Mouse (Mus musculus): ENCODE data around the gene Cnnm2. TPM values are rescaled to one million over a fixed set of nuclear protein-coding genes. Genes with fewer than 3 reads are reported as not detected.

Cnnm2 gene
- polyA plus RNA-seq, 2 experiments: 4.8 to 6.7 TPM

DNA sequence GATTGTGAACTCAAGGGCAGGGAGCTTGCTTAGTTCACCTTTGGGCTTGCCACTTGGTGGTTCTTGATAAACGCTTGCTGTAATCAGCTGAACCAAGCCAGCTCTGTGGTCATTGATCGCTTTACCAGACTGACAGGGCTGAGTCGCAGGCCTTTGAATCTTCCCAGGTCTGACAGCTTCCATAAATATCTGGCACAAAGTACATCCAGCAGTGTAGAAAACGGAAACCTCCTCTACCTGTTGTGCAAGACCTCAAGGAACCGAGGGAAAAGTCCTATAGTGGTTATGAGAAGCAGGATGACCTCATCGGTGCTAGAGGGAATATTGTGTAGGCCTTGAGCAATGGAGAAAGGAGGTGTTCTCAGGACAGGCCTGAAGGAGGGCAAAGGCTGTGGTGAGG lies 23.1 kb downstream of the Cnnm2 start:
- TF ChIP-seq POLR2A (IDR thresholded peaks at IDR 0.05; ENCODE audit: borderline replicate concordance, extremely low read depth, insufficient read depth, insufficient read length): no peak
- H3K4me2 ChIP-seq (replicated peaks; ENCODE audit: low read depth, low read length, severe bottlenecking): no peak overlapping the region
- H3K36me3 ChIP-seq (ENCODE audit: control insufficient read depth, insufficient read depth, low read length): no peaks in the 10 kb centered on the region
- H3K9me3 ChIP-seq (ENCODE audit: control insufficient read depth, low read length): no peaks in the 10 kb centered on the region
- no peak overlapping the region for H3K27ac ChIP-seq (replicated peaks; ENCODE audit: low read depth, low read length)
- H3K27me3 ChIP-seq (ENCODE audit: control insufficient read depth, insufficient read depth, low read length): no peaks in the 10 kb centered on the region
- DNase-seq (ENCODE audit: low spot score): no peak
- no peak overlapping the region for H3K4me3 ChIP-seq (replicated peaks; ENCODE audit: low read length)
- no peak overlapping the region for H3K9ac ChIP-seq (ENCODE audit: low read depth, low read length, severe bottlenecking)
- WGBS: 77% methylated on average over 6 of the region's 6 CpGs
- 0 out of 2 replicates have a peak, but pooled peaks cover 4% of the 10 kb centered on the region for H3K4me1 ChIP-seq (ENCODE audit: control insufficient read depth, insufficient read depth, low read length)
- ATAC-seq (ENCODE audit: low FRiP score, low read depth): no peak

DNA sequence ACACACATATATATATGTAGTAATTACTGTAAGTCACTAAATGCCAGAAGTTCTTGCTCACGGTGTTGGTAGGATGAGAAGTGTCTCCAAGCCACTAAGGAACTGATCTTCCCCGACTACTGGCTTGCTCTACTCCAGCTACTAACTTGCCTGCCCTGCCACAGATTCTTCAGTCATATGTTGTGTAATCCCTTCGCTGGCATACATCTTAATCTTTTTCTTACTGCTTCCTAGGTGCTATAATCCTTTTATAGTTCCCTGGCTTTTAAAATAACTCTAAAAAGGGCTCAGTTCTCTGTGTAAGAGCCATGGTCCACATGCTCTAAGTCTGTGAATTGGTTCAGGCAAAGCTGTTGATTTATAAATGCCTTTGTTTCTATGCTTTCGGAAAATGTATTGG lies 24.2 kb downstream of the Cnnm2 start:
- Histone ChIP-seq H3K9ac (ENCODE audit: low read depth, low read length, severe bottlenecking) (no peak overlapping the region), H3K9me3 (ENCODE audit: control insufficient read depth, low read length) (no peaks in the 10 kb centered on the region), H3K36me3 (ENCODE audit: control insufficient read depth, insufficient read depth, low read length) (no peaks in the 10 kb centered on the region), H3K4me2 (replicated peaks; ENCODE audit: low read depth, low read length, severe bottlenecking) (no peak overlapping the region), H3K4me1 (ENCODE audit: control insufficient read depth, insufficient read depth, low read length) (0 out of 2 replicates have a peak, but pooled peaks cover 4% of the 10 kb centered on the region), H3K27me3 (ENCODE audit: control insufficient read depth, insufficient read depth, low read length) (no peaks in the 10 kb centered on the region), H3K27ac (replicated peaks; ENCODE audit: low read depth, low read length) (no peak overlapping the region), H3K4me3 (replicated peaks; ENCODE audit: low read length) (no peak overlapping the region)
- ATAC-seq (ENCODE audit: low FRiP score, low read depth) (no peak), DNase-seq (ENCODE audit: low spot score) (no peak)
- 75% methylated on average over 4 of the region's 4 CpGs for WGBS
- TF ChIP-seq POLR2A (IDR thresholded peaks at IDR 0.05; ENCODE audit: borderline replicate concordance, extremely low read depth, insufficient read depth, insufficient read length): no peak

GRCm38 (mm10) chr19:46789782-46790181 lies 28.4 kb downstream of the Cnnm2 start:
- H3K4me3 ChIP-seq (replicated peaks; ENCODE audit: low read length): no peak overlapping the region
- TF ChIP-seq POLR2A (IDR thresholded peaks at IDR 0.05; ENCODE audit: borderline replicate concordance, extremely low read depth, insufficient read depth, insufficient read length): no peak
- H3K27me3 ChIP-seq (ENCODE audit: control insufficient read depth, insufficient read depth, low read length): no peaks in the 10 kb centered on the region
- H3K27ac ChIP-seq (replicated peaks; ENCODE audit: low read depth, low read length): no peak overlapping the region
- WGBS: 86% methylated on average over 1 of the region's 1 CpGs
- H3K9me3 ChIP-seq (ENCODE audit: control insufficient read depth, low read length): no peaks in the 10 kb centered on the region
- H3K36me3 ChIP-seq (ENCODE audit: control insufficient read depth, insufficient read depth, low read length): no peaks in the 10 kb centered on the region
- DNase-seq (ENCODE audit: low spot score) (no peak), ATAC-seq (ENCODE audit: low FRiP score, low read depth) (no peak)
- H3K4me2 ChIP-seq (replicated peaks; ENCODE audit: low read depth, low read length, severe bottlenecking): no peak overlapping the region
- 0 out of 2 replicates have a peak, but pooled peaks cover 3% of the 10 kb centered on the region for H3K4me1 ChIP-seq (ENCODE audit: control insufficient read depth, insufficient read depth, low read length)
- H3K9ac ChIP-seq (ENCODE audit: low read depth, low read length, severe bottlenecking): no peak overlapping the region

- H3K4me1 ChIP-seq (ENCODE audit: control insufficient read depth, insufficient read depth, low read length): no peaks in the 10 kb centered on the region
- H3K27me3 ChIP-seq (ENCODE audit: control insufficient read depth, insufficient read depth, low read length): no peaks in the 10 kb centered on the region
- ATAC-seq (ENCODE audit: low FRiP score, low read depth): no peak
- 72% methylated on average over 7 of the region's 7 CpGs for WGBS
- no peak overlapping the region for H3K27ac ChIP-seq (replicated peaks; ENCODE audit: low read depth, low read length)
- no peak for DNase-seq (ENCODE audit: low spot score)
- H3K4me2 ChIP-seq (replicated peaks; ENCODE audit: low read depth, low read length, severe bottlenecking): no peak overlapping the region
- no peaks in the 10 kb centered on the region for H3K36me3 ChIP-seq (ENCODE audit: control insufficient read depth, insufficient read depth, low read length)
- H3K9ac ChIP-seq (ENCODE audit: low read depth, low read length, severe bottlenecking): no peak overlapping the region
- no peak overlapping the region for H3K4me3 ChIP-seq (replicated peaks; ENCODE audit: low read length)
- TF ChIP-seq POLR2A (IDR thresholded peaks at IDR 0.05; ENCODE audit: borderline replicate concordance, extremely low read depth, insufficient read depth, insufficient read length): no peak
- no peaks in the 10 kb centered on the region for H3K9me3 ChIP-seq (ENCODE audit: control insufficient read depth, low read length)
Observed at GRCm38 (mm10) chr19:46791360-46791759, 30.0 kb downstream of the Cnnm2 start.

- no peak overlapping the region for H3K27ac ChIP-seq (replicated peaks; ENCODE audit: low read depth, low read length)
- ATAC-seq (ENCODE audit: low FRiP score, low read depth) (no peak), DNase-seq (ENCODE audit: low spot score) (no peak)
- H3K4me3 ChIP-seq (replicated peaks; ENCODE audit: low read length): no peak overlapping the region
- no peaks in the 10 kb centered on the region for H3K27me3 ChIP-seq (ENCODE audit: control insufficient read depth, insufficient read depth, low read length)
- H3K4me1 ChIP-seq (ENCODE audit: control insufficient read depth, insufficient read depth, low read length): no peaks in the 10 kb centered on the region
- no peak for TF ChIP-seq POLR2A (IDR thresholded peaks at IDR 0.05; ENCODE audit: borderline replicate concordance, extremely low read depth, insufficient read depth, insufficient read length)
- no peak overlapping the region for H3K9ac ChIP-seq (ENCODE audit: low read depth, low read length, severe bottlenecking)
- no peaks in the 10 kb centered on the region for H3K9me3 ChIP-seq (ENCODE audit: control insufficient read depth, low read length)
- no peaks in the 10 kb centered on the region for H3K36me3 ChIP-seq (ENCODE audit: control insufficient read depth, insufficient read depth, low read length)
- H3K4me2 ChIP-seq (replicated peaks; ENCODE audit: low read depth, low read length, severe bottlenecking): no peak overlapping the region
- 43% methylated on average over 8 of the region's 8 CpGs for WGBS
Observed at GRCm38 (mm10) chr19:46791921-46792320, 30.5 kb downstream of the Cnnm2 start.

DNA sequence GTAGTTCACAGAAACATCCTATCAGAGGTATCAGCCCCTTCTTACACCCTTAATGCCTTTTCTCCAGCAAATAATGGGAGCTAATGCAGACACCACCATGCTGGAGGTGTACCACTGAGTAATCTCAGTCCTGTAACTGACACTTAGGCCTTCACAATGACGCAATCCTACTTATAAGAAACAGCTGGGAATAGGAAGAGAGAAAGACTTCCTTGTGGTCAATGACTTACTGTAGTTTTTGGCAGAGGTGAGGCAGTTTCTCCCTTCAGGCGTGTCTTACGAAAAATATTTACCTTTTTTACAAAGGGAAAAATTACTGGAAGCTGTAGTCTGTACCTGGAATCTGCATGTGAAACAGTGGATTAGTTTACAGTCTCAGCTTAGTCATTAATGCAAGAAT lies 31.1 kb downstream of the Cnnm2 start:
- no peak for DNase-seq (ENCODE audit: low spot score)
- H3K9ac ChIP-seq (ENCODE audit: low read depth, low read length, severe bottlenecking): no peak overlapping the region
- no peaks in the 10 kb centered on the region for H3K27me3 ChIP-seq (ENCODE audit: control insufficient read depth, insufficient read depth, low read length)
- H3K4me1 ChIP-seq (ENCODE audit: control insufficient read depth, insufficient read depth, low read length): no peaks in the 10 kb centered on the region; the same call in 1 of the 2 replicates
- H3K27ac ChIP-seq (replicated peaks; ENCODE audit: low read depth, low read length): no peak overlapping the region
- H3K9me3 ChIP-seq (ENCODE audit: control insufficient read depth, low read length): no peaks in the 10 kb centered on the region
- H3K4me3 ChIP-seq (replicated peaks; ENCODE audit: low read length): no peak overlapping the region
- ATAC-seq (ENCODE audit: low FRiP score, low read depth): no peak
- H3K4me2 ChIP-seq (replicated peaks; ENCODE audit: low read depth, low read length, severe bottlenecking): no peak overlapping the region
- WGBS: 54% methylated on average over 3 of the region's 3 CpGs
- TF ChIP-seq POLR2A (IDR thresholded peaks at IDR 0.05; ENCODE audit: borderline replicate concordance, extremely low read depth, insufficient read depth, insufficient read length): no peak
- H3K36me3 ChIP-seq (ENCODE audit: control insufficient read depth, insufficient read depth, low read length): no peaks in the 10 kb centered on the region
